Mouse (Mus musculus): ENCODE results near the gene Gm17087.

- no peak for TF ChIP-seq CTCF (IDR thresholded peaks at IDR 0.05; ENCODE audit: low read depth)
- TF ChIP-seq EP300 (IDR thresholded peaks at IDR 0.05; ENCODE audit: low read depth), result no peak
These were observed 8.8 kb downstream of the Gm17087 start for GRCm38 (mm10) chr17:8557926-8558325.

All from liver, postnatal 0 days (tissue).